Mouse (Mus musculus) neural tube, embryonic 15.5 days (tissue): ENCODE measurements around the gene Gen1. TPM values are rescaled to one million over a fixed set of nuclear protein-coding genes. Genes with fewer than 3 reads are reported as not detected.

Experiments used
- ATAC-seq: fragments of 200-750 bp; cut with Nextera tagmentation; 2 replicates; pipeline ENCODE4 v1.8.0; 2017; ENCODE audit warnings: mild to moderate bottlenecking, moderate TSS enrichment, moderate library complexity; ENCODE audit not compliant: low FRiP score
- H3K27ac ChIP-seq: fragments of 300-500 bp; sonication (generic); replicated peaks from 2 replicates; pipeline ENCODE4 v1.5.1; 2015; ENCODE audit warnings: mild to moderate bottlenecking, inconsistent platforms
- H3K27me3 ChIP-seq: fragments of 300-500 bp; sonication (generic); replicated peaks from 2 replicates; pipeline ENCODE4 v1.6.1; 2015; ENCODE audit warnings: inconsistent platforms
- H3K36me3 ChIP-seq: fragments of 300-500 bp; sonication (generic); 2 replicates; pipeline ENCODE4 v1.6.1; 2015; ENCODE audit warnings: inconsistent platforms
- H3K4me1 ChIP-seq: fragments of 300-500 bp; sonication (generic); 2 replicates; pipeline ENCODE4 v1.6.1; 2015; ENCODE audit warnings: inconsistent platforms
- H3K4me2 ChIP-seq: fragments of 300-500 bp; sonication (generic); 2 replicates; pipeline ENCODE4 v1.6.1; 2015; ENCODE audit warnings: inconsistent platforms, mild to moderate bottlenecking, moderate library complexity
- H3K4me3 ChIP-seq: fragments of 300-500 bp; sonication (generic); replicated peaks from 2 replicates; pipeline ENCODE4 v1.5.1; 2015; ENCODE audit warnings: mild to moderate bottlenecking, inconsistent platforms
- H3K9ac ChIP-seq: fragments of 300-500 bp; sonication (generic); replicated peaks from 2 replicates; pipeline ENCODE4 v1.6.1; 2015; ENCODE audit warnings: mild to moderate bottlenecking, inconsistent platforms
- H3K9me3 ChIP-seq: fragments of 300-500 bp; sonication (generic); replicated peaks from 2 replicates; pipeline ENCODE4 v1.6.1; 2016; ENCODE audit warnings: inconsistent platforms
- whole genome bisulfite sequencing: fragments of 180-500 bp; shearing (Covaris S2); methylation state at CpG from one replicate; pipeline ENCODE4 v1.1.7; 2015; ENCODE audit warnings: mixed read lengths; 5-methylcytosine and 5-hydroxymethylcytosine counted together
- polyA plus RNA-seq: library from polyadenylated mRNA; unstranded; fragments of >200 nt; fragmentation: Nextera tagmentation; extraction: Ambion mirVana; gene quantifications from 2 replicates; pipeline ENCODE4 v1.2.1, GENCODE M21; 2015

The Gen1 gene
- polyA plus RNA-seq, 1 experiment from 2014 or later = 1.9 TPM

GRCm38 (mm10) chr12:11272568-11272967 lies 7.0 kb upstream of the Gen1 start:
- Histone ChIP-seq H3K27ac (no peak overlapping the region), H3K9ac (no peak overlapping the region), H3K27me3 (no peaks in the 10 kb centered on the region), H3K4me1 (peaks cover 13% of the 10 kb centered on the region), H3K4me2 (no peak overlapping the region), H3K36me3 (peaks cover 20% of the 10 kb centered on the region), H3K4me3 (no peak overlapping the region), H3K9me3 (no peaks in the 10 kb centered on the region)
- 96% methylated on average over 4 of the region's 4 CpGs for WGBS
- no peak for ATAC-seq

- Histone ChIP-seq H3K9ac (peak overlapping the region; percentile 93), H3K27me3 (no peaks in the 10 kb centered on the region), H3K36me3 (no peaks in the 10 kb centered on the region), H3K4me3 (peak overlapping the region; percentile 88), H3K4me2 (peak overlapping the region; percentile 98), H3K27ac (no peak overlapping the region), H3K4me1 (peaks cover 33% of the 10 kb centered on the region), H3K9me3 (no peaks in the 10 kb centered on the region)
- no peak for ATAC-seq
- WGBS = 6% methylated on average over 4 of the region's 4 CpGs
Measured at GRCm38 (mm10) chr12:11267030-11267429, 1.4 kb upstream of the Gen1 start.

- Histone ChIP-seq H3K9ac (peak overlapping the region; percentile 93), H3K9me3 (no peaks in the 10 kb centered on the region), H3K4me2 (peak overlapping the region; percentile 98), H3K4me1 (peaks cover 33% of the 10 kb centered on the region), H3K36me3 (no peaks in the 10 kb centered on the region), H3K27ac (peak overlapping the region; percentile 90), H3K4me3 (peak overlapping the region; percentile 88), H3K27me3 (no peaks in the 10 kb centered on the region)
- ATAC-seq = peak; percentile 79
- WGBS = under 1% methylated on average over 51 of the region's 51 CpGs
Measured at GRCm38 (mm10) chr12:11266282-11266985, 833 bp upstream of the Gen1 start.

- no peaks in the 10 kb centered on the region for H3K9me3 ChIP-seq
- H3K36me3 ChIP-seq = no peaks in the 10 kb centered on the region
- WGBS = 4% methylated on average over 13 of the region's 13 CpGs
- H3K4me2 ChIP-seq = peak overlapping the region; percentile 98
- peaks cover 33% of the 10 kb centered on the region for H3K4me1 ChIP-seq
- no peak overlapping the region for H3K27ac ChIP-seq
- no peaks in the 10 kb centered on the region for H3K27me3 ChIP-seq
- peak overlapping the region; percentile 88 for H3K4me3 ChIP-seq
- ATAC-seq = no peak
- peak overlapping the region; percentile 93; the same call in 1 of the 2 replicates for H3K9ac ChIP-seq
Measured at GRCm38 (mm10) chr12:11264895-11265294, 706 bp downstream of the Gen1 start.

GRCm38 (mm10) chr12:11250322-11250721 lies 15.3 kb downstream of the Gen1 start:
- Histone ChIP-seq H3K27me3 (no peaks in the 10 kb centered on the region), H3K9ac (no peak overlapping the region), H3K4me1 (no peaks in the 10 kb centered on the region), H3K36me3 (no peaks in the 10 kb centered on the region), H3K9me3 (no peaks in the 10 kb centered on the region), H3K4me2 (no peak overlapping the region), H3K27ac (no peak overlapping the region), H3K4me3 (no peak overlapping the region)
- 87% methylated on average over 3 of the region's 3 CpGs for WGBS
- ATAC-seq = no peak

GRCm38 (mm10) chr12:11247460-11247859 lies 18.1 kb downstream of the Gen1 start:
- WGBS = 100% methylated on average over 1 of the region's 1 CpGs
- Histone ChIP-seq H3K27ac (no peak overlapping the region), H3K27me3 (no peaks in the 10 kb centered on the region), H3K4me2 (no peak overlapping the region), H3K4me1 (no peaks in the 10 kb centered on the region), H3K36me3 (no peaks in the 10 kb centered on the region), H3K9me3 (no peaks in the 10 kb centered on the region), H3K9ac (no peak overlapping the region), H3K4me3 (no peak overlapping the region)
- ATAC-seq = no peak

GRCm38 (mm10) chr12:11235996-11236395 lies 29.6 kb downstream of the Gen1 start:
- WGBS = 83% methylated on average over 2 of the region's 2 CpGs
- no peaks in the 10 kb centered on the region for H3K36me3 ChIP-seq
- H3K27ac ChIP-seq = no peak overlapping the region
- no peak overlapping the region for H3K4me2 ChIP-seq
- no peaks in the 10 kb centered on the region for H3K9me3 ChIP-seq
- H3K9ac ChIP-seq = no peak overlapping the region
- no peaks in the 10 kb centered on the region for H3K27me3 ChIP-seq
- H3K4me1 ChIP-seq = no peaks in the 10 kb centered on the region
- ATAC-seq = no peak
- no peak overlapping the region for H3K4me3 ChIP-seq

- no peak overlapping the region for H3K4me2 ChIP-seq
- no peaks in the 10 kb centered on the region for H3K36me3 ChIP-seq
- no peak overlapping the region for H3K9ac ChIP-seq
- H3K27me3 ChIP-seq = no peaks in the 10 kb centered on the region
- H3K9me3 ChIP-seq = no peaks in the 10 kb centered on the region
- H3K4me3 ChIP-seq = no peak overlapping the region
- no peak for ATAC-seq
- H3K27ac ChIP-seq = no peak overlapping the region
- no peaks in the 10 kb centered on the region for H3K4me1 ChIP-seq
- WGBS = 85% methylated on average over 2 of the region's 2 CpGs
Measured at GRCm38 (mm10) chr12:11230267-11230666, 35.3 kb downstream of the Gen1 start.

GRCm38 (mm10) chr12:11226529-11227268 lies 38.9 kb downstream of the Gen1 start:
- ATAC-seq = no peak
- no peak overlapping the region for H3K4me2 ChIP-seq
- no peak overlapping the region for H3K27ac ChIP-seq
- no peaks in the 10 kb centered on the region for H3K9me3 ChIP-seq
- no peaks in the 10 kb centered on the region for H3K36me3 ChIP-seq
- 72% methylated on average over 5 of the region's 5 CpGs for WGBS
- H3K4me1 ChIP-seq = peaks cover 2% of the 10 kb centered on the region; the same call in 1 of the 2 replicates
- no peak overlapping the region for H3K4me3 ChIP-seq
- no peaks in the 10 kb centered on the region for H3K27me3 ChIP-seq
- H3K9ac ChIP-seq = no peak overlapping the region

GRCm38 (mm10) chr12:11226123-11226522 lies 39.5 kb downstream of the Gen1 start:
- no peaks in the 10 kb centered on the region for H3K27me3 ChIP-seq
- H3K9me3 ChIP-seq = no peaks in the 10 kb centered on the region
- no peak overlapping the region for H3K9ac ChIP-seq
- no peaks in the 10 kb centered on the region for H3K36me3 ChIP-seq
- no peak for ATAC-seq
- H3K4me2 ChIP-seq = no peak overlapping the region
- 75% methylated on average over 1 of the region's 1 CpGs for WGBS
- H3K27ac ChIP-seq = no peak overlapping the region
- H3K4me3 ChIP-seq = no peak overlapping the region
- H3K4me1 ChIP-seq = peaks cover 5% of the 10 kb centered on the region; the same call in 1 of the 2 replicates

GRCm38 (mm10) chr12:11224722-11225121 lies 40.9 kb downstream of the Gen1 start:
- H3K9me3 ChIP-seq = no peaks in the 10 kb centered on the region
- H3K36me3 ChIP-seq = no peaks in the 10 kb centered on the region
- 9% methylated on average over 5 of the region's 5 CpGs for WGBS
- peaks cover 5% of the 10 kb centered on the region; the same call in 1 of the 2 replicates for H3K4me1 ChIP-seq
- no peak for ATAC-seq
- H3K27ac ChIP-seq = no peak overlapping the region
- no peaks in the 10 kb centered on the region for H3K27me3 ChIP-seq
- no peak overlapping the region for H3K4me2 ChIP-seq
- no peak overlapping the region for H3K4me3 ChIP-seq
- no peak overlapping the region for H3K9ac ChIP-seq

GRCm38 (mm10) chr12:11223090-11223489 lies 42.5 kb downstream of the Gen1 start:
- H3K9me3 ChIP-seq = no peaks in the 10 kb centered on the region
- 93% methylated on average over 10 of the region's 10 CpGs for WGBS
- peaks cover 5% of the 10 kb centered on the region; the same call in 1 of the 2 replicates for H3K4me1 ChIP-seq
- H3K27ac ChIP-seq = no peak overlapping the region
- H3K4me2 ChIP-seq = no peak overlapping the region
- ATAC-seq = no peak
- H3K9ac ChIP-seq = no peak overlapping the region
- no peaks in the 10 kb centered on the region for H3K27me3 ChIP-seq
- no peak overlapping the region for H3K4me3 ChIP-seq
- no peaks in the 10 kb centered on the region for H3K36me3 ChIP-seq
